11 mouse cellular contexts compared by ENCODE assay signal in the genomic region with DNA sequence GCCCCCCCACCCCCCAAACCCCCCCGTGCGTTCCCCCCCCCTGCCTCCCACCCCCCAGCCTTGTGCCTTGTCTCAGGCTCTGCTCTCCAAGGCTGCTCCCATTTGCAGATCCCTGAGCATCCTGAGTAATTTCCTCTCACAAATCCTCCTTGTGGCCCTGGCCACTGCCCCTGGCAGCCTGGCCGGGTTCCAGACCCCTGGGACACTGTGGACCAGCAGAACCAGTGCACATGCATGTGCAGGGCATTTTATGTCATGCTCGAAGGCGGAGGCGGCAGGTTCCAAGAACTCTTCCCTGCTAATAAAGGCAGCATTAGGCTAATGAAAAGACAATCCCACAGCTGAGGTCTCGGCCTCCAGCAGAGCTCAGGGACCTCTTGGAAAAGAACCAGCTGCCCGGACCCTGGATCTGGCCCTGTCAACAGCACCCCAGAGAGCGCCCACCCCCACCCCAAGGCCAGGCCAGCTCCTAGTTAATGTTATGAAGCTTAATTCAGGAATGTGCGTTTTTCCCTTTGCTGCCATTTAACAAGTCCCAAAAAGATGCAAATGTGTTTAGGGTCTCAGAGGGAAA.
DNase-seq lines count a peak whose midpoint lies in the region; ATAC-seq and TF ChIP-seq lines count a peak whose summit lies in the region.
"Had no signal": no experiment of that assay in that cellular context is flagged by ENCODE, and none has a peak within 500 bp of the region (broad histone marks: within the 10 kb centered on the region; RNA-seq: fewer than 3 reads in every experiment).

No protein-coding gene starts in this region.

- H3K9me3 ChIP-seq in forebrain, postnatal 0 days (ENCODE audit: low read length) = no peaks in the 10 kb centered on the region
- H3K9me3 ChIP-seq in midbrain, embryonic 11.5 days (ENCODE audit: control insufficient read depth, low read length) = no peaks in the 10 kb centered on the region
- H3K9me3 ChIP-seq in liver, embryonic 11.5 days (ENCODE audit: control insufficient read depth, low read length) = no peaks in the 10 kb centered on the region
- H3K9me3 ChIP-seq: liver, embryonic 13.5 days had no signal

- peak; percentile 48; the same call in 1 of the 2 replicates for ATAC-seq in forebrain, postnatal 0 days
- peak; percentile 67 for ATAC-seq in midbrain, embryonic 11.5 days (ENCODE audit: low FRiP score)
- no peak for ATAC-seq in liver, embryonic 11.5 days (replicated peaks; ENCODE audit: low FRiP score)
- no peak for ATAC-seq in frontal cortex, adult (ENCODE audit: low TSS enrichment)

- H3K36me3 ChIP-seq in forebrain, postnatal 0 days (ENCODE audit: insufficient read depth) = no peaks in the 10 kb centered on the region
- H3K36me3 ChIP-seq in midbrain, embryonic 11.5 days (ENCODE audit: control insufficient read depth, insufficient read depth, low read length) = no peaks in the 10 kb centered on the region
- no peaks in the 10 kb centered on the region for H3K36me3 ChIP-seq in liver, embryonic 11.5 days (ENCODE audit: control insufficient read depth, insufficient read depth, low read length)
- H3K36me3 ChIP-seq: liver, embryonic 13.5 days had no signal

- TF ChIP-seq CTCF in forebrain, postnatal 0 days (IDR thresholded peaks at IDR 0.05; ENCODE audit: low read depth) = no peak

- DNase-seq in right cerebral cortex, postnatal 4 days = peak; percentile 30
- DNase-seq in right cerebral cortex, postnatal 25 days = no peak
- DNase-seq in forebrain, postnatal 0 days = no peak
- no peak for DNase-seq in midbrain, embryonic 11.5 days (ENCODE audit: low spot score, missing footprints)
- no peak for DNase-seq in liver, embryonic 11.5 days (ENCODE audit: low spot score)
- DNase-seq in adrenal gland, adult 8-10 months = no peak
- DNase-seq: heart, adult 18-20 months; heart, postnatal 4 days; liver, embryonic 13.5 days had no signal

- 22% methylated on average over 10 of the region's 10 CpGs for WGBS in forebrain, postnatal 0 days
- 38% methylated on average over 8 of the region's 10 CpGs for WGBS in midbrain, embryonic 11.5 days
- WGBS in liver, embryonic 11.5 days = 58% methylated on average over 10 of the region's 10 CpGs

- no peak overlapping the region for H3K4me3 ChIP-seq in forebrain, postnatal 0 days (ENCODE audit: low read depth, low read length)
- H3K4me3 ChIP-seq in midbrain, embryonic 11.5 days (ENCODE audit: low read depth, low read length) = no peak overlapping the region
- H3K4me3 ChIP-seq in liver, embryonic 11.5 days (ENCODE audit: low read depth, low read length) = no peak overlapping the region
- H3K4me3 ChIP-seq: liver, embryonic 13.5 days had no signal

- no peaks in the 10 kb centered on the region for H3K27me3 ChIP-seq in forebrain, postnatal 0 days (ENCODE audit: insufficient read depth, low read length)
- H3K27me3 ChIP-seq in midbrain, embryonic 11.5 days (ENCODE audit: control insufficient read depth, insufficient read depth, low read length) = no peaks in the 10 kb centered on the region
- H3K27me3 ChIP-seq in liver, embryonic 11.5 days (replicated peaks; ENCODE audit: control insufficient read depth, insufficient read depth, low read length) = no peaks in the 10 kb centered on the region
- H3K27me3 ChIP-seq: liver, embryonic 13.5 days had no signal

- no peaks in the 10 kb centered on the region for H3K4me1 ChIP-seq in forebrain, postnatal 0 days (ENCODE audit: insufficient read depth)
- H3K4me1 ChIP-seq in midbrain, embryonic 11.5 days (ENCODE audit: control insufficient read depth, insufficient read depth, low read length) = no peaks in the 10 kb centered on the region
- H3K4me1 ChIP-seq in liver, embryonic 11.5 days (replicated peaks; ENCODE audit: control insufficient read depth, insufficient read depth, low read length) = 0 out of 2 replicates have a peak, but pooled peaks cover 2% of the 10 kb centered on the region
- H3K4me1 ChIP-seq: liver, embryonic 13.5 days had no signal

- H3K27ac ChIP-seq in forebrain, postnatal 0 days (ENCODE audit: low read depth, low read length) = no peak overlapping the region; the same call in 1 of the 2 replicates
- H3K27ac ChIP-seq in midbrain, embryonic 11.5 days (ENCODE audit: low read depth, low read length) = no peak overlapping the region; the same call in 1 of the 2 replicates
- no peak overlapping the region for H3K27ac ChIP-seq in liver, embryonic 11.5 days (ENCODE audit: low read depth, low read length)
- H3K27ac ChIP-seq: liver, embryonic 13.5 days; macrophage had no signal

- no peak overlapping the region for H3K9ac ChIP-seq in forebrain, postnatal 0 days
- H3K9ac ChIP-seq in midbrain, embryonic 11.5 days (ENCODE audit: low read length) = no peak overlapping the region
- H3K9ac ChIP-seq in liver, embryonic 11.5 days (ENCODE audit: low read depth, low read length) = no peak overlapping the region
- H3K9ac ChIP-seq: liver, embryonic 13.5 days had no signal

- H3K4me2 ChIP-seq in forebrain, postnatal 0 days (ENCODE audit: low read depth) = no peak overlapping the region
- H3K4me2 ChIP-seq in midbrain, embryonic 11.5 days = no peak overlapping the region
- no peak overlapping the region for H3K4me2 ChIP-seq in liver, embryonic 11.5 days
- H3K4me2 ChIP-seq: liver, embryonic 13.5 days had no signal

Comparison
In these comparisons a context has a peak if more than half of its experiments do, and no peak if none do; other contexts are left out.
1. ATAC-seq: peak in forebrain, postnatal 0 days (single experiment) and midbrain, embryonic 11.5 days (single experiment); none in liver, embryonic 11.5 days (single experiment) and frontal cortex, adult (single experiment).